Mouse (Mus musculus) urinary bladder, postnatal 25 days (tissue): ENCODE data around the gene Tsks.
A peak's percentile ranks its signal among the peaks of the same experiment; 100 is the strongest.

Source experiments
- DNase-seq: peaks from one replicate; pipeline ENCODE4 v3.0.0; 2022; ENCODE audit warnings: low spot score

Gene Tsks

DNA sequence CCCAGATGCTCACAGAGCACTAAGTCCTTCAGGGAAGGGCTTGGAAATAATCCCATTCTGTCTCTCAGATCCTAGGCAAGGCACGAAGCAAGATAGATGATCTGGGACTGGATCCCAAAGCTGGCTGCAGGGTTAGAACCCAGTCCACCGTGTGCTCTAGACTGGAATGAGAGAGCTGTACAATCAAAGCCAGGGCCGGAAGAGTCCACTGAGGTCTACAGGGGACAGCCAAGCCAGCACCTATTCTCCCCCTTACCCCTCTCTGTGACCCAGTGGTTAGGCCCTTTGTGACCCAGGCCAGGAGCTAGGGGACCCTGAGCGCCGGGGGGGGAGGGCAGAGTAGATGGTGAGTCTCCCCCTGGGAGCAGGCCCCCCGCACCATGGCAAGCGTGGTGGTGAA, at the start of gene Tsks:
Gene Tsks, plus strand, starts transcription at position 301 of the 400 bp plus-strand sequence.
- DNase-seq: no peak

- DNase-seq: no peak
These were observed 48.8 kb upstream of the Tsks start for GRCm38 (mm10) chr7:44894175-44894574.

GRCm38 (mm10) chr7:44895206-44895592, 47.8 kb upstream of the Tsks start:
- no peak for DNase-seq

DNA sequence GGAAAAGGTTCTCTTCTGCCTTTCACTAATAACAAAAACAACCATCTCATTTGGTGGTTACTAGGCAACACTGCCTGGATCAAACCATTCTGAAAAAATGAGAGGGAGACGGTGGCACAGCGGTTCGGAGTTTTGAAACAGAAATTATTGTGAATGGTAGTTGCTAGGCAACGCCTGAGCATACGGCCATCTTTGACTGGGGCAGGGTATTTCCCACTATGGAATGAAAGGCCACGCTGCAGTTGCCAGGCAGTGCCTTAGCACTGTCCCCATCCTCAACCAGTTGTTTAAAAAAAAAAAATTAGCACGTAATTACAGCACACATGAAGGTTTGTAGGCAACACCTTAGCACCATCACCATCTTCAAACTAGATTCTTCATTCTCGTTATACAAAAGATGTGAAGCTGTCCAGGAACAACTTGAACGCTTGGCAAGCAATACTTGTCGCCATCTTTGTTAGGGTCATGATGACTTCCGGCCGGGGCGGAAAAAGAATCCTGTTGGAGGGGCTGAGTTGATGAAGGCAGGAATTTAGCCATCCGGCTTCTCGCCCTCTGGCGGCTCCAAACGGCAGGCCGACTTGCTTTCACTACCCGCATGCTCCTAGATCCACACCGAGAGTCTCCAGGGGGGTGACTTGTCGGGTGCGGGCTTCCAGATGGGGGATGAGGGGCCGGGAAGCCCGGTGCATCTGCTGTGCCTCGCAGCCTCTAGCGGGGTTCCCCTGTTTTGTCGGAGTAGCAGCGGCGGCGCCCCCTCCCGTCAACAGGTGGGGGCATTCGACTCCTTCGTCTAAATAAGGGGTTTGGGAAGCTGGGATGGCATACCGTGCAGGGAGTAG, 47.2 kb upstream of the Tsks start, which contains the start of gene Fuz:
Gene Fuz, plus strand, starts transcription at position 487 of the 842 bp plus-strand sequence.
- peak; percentile 78 for DNase-seq

DNA sequence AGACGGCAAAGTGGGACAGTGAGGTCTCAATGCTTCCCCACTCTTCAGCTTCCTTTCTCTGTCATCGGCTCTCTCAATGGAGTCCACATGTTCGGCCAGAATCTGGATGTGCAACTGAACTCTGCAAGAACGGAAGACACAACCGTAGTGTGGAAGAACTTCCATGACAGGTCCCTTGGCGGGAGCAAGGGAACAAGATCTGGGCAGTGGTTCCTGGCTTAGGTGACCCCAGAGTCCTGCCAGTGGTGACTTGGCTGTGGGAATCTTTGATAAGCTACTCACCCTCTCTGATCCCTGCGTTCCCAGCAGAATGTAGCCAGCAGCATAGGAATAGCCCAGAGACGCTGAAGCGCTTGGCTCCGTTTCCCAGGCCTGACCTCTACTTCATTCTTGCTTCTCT, 46.5 kb upstream of the Tsks start:
- DNase-seq: no peak

GRCm38 (mm10) chr7:44898607-44899006, 44.4 kb upstream of the Tsks start:
- DNase-seq: no peak

DNA sequence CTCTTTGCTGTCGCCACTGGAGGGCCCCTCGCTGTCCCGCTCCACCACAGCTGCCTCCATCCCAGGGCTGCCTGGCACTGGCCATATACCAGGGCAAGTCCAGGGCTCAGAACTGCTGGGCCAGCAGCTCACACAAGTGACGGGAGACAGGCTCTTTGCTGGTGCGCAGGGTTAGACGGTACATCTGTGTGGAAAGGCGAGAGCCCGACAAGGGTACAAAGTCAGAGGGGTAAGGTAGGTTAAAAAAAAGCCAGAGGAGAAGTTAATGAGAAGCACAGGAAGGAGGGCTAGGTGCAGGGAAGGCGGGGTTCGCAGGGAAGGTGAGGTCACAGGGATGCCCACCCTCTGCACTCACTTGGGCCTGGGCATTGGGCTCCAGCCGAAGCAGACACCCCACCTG, 42.4 kb upstream of the Tsks start:
- DNase-seq: no peak

DNA sequence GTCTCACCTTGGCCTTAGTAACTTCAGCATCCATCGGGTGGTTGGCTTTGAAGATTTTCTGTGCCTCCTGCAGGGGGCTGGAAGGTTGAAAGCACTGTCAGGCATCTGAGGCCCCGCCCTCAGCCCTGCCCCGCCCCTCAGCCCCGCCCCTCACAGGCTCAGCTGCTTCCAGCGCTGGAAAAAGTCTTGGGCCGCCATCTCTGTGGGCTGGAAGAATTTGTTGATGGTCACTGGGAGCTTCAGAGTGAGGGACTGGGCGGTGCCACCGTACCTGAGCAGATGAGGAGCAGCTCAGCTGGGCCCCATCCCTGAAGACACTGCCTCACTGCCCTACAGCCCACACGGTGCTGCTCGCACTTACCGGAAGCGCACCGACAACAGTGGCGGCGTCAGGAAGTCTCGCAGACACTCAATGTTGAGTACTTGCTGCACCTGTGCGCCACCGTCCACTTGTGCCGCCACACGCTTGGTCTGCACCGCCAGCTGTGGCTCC, 41.7 kb upstream of the Tsks start:
- no peak for DNase-seq

DNA sequence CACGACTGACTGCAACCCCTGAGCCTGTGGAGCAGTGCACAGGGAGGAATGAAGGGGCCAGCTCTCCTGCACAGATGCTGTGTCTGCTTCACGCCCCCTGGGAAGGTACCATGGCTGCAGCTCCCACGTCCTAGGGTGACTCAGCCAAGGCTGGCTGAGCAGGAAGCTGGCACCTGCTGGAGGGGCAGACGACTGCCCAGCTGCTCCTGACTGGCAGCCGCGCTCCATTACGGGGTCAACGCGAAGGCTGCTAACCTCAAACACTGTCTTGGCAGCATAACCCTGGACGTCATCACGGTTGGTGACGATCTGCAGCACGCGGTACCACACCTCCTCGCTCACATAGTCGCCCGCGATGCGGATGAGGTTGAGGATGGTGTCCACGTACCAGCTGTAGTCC, 37.6 kb upstream of the Tsks start:
- DNase-seq: no peak

GRCm38 (mm10) chr7:44908706-44909476, 34.1 kb upstream of the Tsks start:
- no peak for DNase-seq

GRCm38 (mm10) chr7:44914396-44914795, 28.6 kb upstream of the Tsks start:
- no peak for DNase-seq

DNA sequence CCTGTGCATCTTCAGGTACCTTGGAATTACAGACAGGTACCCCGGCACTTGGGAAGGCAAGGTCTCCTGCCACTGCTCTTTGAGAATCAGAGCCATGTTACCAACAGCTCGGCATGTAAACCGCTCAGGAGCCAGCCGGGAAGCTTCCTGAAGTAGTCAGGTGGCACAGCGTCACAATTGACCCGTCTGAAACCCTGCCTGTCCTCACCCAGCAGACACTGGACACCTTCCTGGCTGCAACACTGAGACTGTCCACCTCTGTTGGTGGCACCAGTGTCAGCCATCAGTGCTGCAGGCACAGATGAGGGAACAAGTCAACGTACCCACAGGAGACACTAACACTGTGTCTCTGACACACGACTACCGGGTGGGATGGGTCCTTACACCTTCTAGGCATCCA, 27.7 kb upstream of the Tsks start:
- DNase-seq: no peak

- DNase-seq: no peak
These were observed 26.8 kb upstream of the Tsks start for GRCm38 (mm10) chr7:44916191-44916590.

DNA sequence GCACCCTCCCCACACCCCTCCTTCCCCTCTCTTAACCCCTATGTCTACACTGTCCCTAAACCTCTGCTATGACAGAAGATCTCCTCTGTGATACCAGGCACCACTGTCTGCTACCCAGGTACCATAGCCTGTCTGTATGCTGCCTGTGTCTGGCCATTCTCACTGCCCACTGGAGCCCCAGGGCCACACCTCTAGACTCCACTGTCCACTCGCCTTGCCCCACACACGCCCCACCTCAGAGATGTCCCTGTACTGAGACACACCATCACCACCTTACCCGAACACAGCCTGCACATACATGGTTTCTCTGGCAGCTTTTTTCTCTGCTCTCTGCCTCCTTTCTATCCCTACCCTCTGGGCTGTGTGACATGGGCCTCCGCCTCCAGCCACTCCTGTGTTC, 26.1 kb upstream of the Tsks start:
- DNase-seq: no peak

DNA sequence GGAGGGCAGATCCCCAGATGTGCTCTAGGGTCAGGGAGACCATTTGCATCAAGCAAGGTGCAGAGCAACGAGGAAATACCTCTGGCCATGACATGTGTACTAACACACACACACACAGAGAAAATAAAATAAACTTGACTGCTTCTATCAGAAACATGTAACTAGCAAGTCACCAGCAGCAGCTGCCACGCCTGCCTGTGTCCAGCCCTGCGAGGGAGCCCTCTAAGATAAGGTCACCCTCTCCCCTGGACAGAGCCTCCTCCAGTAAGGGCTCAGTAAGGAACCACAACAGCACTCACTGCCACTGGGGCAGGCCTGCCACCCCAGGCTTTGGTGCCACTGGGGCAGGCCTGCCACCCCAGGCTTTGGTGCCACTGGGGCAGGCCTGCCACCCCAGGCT, 24.8 kb upstream of the Tsks start:
- no peak for DNase-seq

DNA sequence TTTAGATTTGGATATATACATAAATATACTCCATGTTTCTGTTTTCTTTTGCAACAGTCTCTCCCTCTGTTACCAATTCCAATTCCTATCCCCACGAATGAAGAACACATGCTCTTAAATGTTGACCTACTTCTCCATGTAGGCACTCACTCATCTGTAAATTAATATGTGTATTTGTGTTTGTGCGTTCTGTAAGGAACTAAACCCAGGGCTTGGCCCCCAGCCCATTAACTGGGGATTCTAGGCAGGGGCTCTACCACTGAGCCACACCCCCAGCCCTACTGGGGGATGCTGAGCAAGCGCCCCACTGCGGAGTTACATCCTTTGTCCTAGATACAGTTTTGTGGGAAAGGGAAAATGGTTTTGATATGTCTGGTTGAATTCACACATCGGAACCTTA, 23.9 kb upstream of the Tsks start:
- no peak for DNase-seq

DNA sequence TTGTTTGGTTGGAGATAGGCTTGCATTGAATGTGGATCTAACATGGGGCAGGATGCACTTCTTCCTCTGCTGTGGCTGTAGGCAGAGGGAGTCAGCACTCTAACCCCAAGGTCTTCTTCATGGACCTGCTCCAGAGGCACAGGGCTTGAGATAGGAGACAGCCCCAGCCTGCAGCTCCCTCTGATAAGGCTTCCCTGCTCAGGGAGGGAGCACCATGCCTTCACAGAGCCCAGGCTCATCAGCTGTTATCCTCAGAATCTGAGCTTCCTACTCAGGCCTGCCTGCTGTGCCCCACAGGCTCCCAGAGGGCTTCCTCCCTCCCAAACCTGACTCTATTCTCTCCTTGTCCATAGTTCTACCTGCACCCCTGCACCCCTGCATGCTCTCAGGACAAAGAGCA, 20.5 kb upstream of the Tsks start:
- no peak for DNase-seq

DNA sequence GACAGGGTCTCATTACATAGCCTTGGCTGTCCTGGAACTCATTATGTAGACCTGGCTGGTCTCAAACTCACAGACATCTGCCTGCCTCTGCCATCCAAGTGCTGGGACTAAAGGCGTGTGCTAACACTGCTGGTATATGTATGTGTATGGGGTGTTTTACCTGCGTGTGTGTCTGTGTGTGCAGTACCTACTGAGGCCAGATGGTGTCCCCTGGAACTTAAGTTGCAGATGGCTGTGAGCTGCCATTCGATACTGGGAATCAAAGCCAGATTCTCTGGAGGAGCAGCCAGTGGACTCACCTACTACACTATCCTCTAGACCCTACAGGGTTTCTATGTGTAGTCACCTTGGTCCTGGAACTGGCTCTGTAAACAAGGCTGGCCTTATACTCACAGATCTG, 17.5 kb upstream of the Tsks start:
- no peak for DNase-seq

- DNase-seq: no peak
These were observed 14.4 kb upstream of the Tsks start for GRCm38 (mm10) chr7:44928570-44928969.

- DNase-seq: peak; percentile 92
These were observed 13.5 kb upstream of the Tsks start, which contains the start of gene Ap2a1 for GRCm38 (mm10) chr7:44929204-44930151. Ap2a1 (minus strand) TSS chr7:44929496.

DNA sequence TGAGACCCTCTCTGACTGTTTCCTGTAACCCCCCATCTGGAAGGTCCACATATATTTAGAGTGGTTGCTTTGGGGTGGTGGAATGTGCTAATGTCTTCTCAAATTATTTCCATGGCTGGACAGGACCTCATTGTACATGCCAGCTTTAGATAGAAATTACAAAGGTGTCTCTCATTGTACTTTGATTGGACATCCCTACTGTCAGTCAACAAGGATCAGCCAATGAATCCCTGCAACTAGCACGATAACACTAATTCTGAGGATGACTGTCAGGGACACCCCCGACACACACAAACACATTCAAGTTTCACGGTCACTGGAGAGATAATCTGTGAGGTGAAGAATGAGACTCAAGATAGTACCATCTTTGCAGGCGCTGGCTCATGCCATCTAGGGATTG, 4.3 kb upstream of the Tsks start:
- DNase-seq: no peak

DNA sequence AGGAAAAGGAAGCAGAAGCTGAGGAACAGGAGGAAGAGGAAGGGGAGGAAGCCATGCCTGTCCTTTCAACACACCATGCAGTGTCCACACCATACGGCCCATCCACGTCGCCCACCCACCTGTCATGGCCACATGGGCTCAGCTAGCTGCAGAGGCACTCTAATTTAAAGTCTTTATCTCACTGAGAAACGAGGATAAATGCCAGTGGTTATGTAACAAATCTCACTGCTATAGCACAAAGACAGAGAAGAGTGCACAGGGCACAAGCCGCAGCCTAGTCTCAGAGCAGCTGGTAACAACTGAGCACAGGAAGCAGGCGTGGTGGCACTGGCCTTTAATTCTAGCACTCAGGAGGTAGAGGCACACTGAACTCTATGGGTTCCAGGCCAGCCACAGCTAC, 6.9 kb downstream of the Tsks start:
- no peak for DNase-seq
